Mouse (Mus musculus): ENCODE measurements around the gene Phf23.

Gene Phf23

DNA sequence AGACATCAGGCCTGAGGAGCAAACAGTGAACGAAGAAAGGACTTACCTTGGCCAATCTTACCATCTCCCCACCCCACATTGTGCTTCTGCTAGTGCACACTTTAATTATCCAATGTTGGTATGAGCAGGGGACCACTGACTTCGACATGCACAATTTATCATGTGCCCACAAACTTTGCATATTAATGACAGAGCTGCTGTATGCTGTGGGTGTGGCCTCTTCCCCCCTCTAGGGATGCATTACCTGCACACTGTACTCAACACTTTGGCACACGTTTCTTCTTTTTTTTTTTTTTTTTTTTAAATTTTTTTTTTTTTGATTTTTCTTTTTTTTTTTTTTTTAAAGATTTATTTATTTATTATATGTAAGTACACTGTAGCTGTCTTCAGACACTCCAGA, 24.8 kb upstream of the Phf23 start:
- no peak for DNase-seq (ENCODE audit: low spot score)

DNA sequence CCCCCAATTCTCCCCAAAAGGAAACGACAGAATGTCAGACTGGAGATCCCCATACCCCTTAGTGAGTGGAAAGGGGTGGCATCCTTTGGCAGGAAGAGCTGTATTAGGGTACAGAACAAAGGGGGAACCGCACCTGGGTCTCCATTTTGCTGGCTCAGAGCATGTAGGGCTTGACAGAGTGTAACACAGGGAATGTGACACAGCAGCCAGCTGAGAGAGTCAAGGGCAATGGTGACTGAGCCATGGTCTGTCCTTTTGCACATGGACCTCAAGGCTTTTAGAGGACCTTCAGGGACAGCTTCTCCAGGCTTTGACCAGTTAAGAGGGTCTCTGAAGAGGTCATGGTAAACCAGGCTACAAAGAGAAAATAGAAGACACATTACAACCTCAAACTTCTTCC, 20.7 kb upstream of the Phf23 start:
- no peak for DNase-seq (ENCODE audit: low spot score)

DNA sequence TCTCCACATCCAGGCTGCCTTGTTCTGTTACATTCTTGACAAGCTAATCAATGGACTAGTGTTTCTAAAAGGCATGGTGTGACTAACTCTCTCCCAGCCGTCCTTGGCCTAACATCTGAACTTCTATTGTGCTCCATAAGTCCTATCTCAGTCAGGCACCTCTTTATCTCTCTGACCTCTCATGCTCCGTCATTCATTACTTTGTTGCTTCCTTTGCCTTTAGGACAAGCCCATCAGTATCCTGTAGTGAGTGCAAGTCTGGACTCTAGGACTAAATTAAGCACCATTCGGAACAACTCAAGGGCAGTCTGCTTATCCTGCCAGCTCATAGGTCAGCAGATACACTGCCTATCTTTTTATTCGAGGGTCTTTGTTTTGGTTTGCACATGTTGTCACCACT, 19.3 kb upstream of the Phf23 start:
- no peak for DNase-seq (ENCODE audit: low spot score)

DNA sequence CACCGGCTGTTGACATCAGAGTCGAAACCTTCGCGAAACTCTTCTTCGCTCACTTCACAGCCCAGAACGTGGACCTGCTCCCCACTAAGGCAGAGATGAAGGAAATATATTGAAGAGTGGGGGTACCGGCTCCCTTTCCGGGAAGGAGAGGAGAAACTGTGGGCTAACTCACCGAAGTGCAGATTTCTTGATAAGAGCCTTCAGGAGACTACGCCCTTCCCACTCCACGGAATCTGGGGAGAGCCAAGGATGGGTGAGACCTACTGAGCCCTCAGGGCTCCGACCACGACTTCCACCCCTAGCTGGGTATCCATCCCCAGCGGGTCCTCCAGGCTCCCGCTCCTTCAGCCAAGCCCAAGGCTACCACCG, 15.8 kb upstream of the Phf23 start:
- no peak for DNase-seq (ENCODE audit: low spot score)

DNA sequence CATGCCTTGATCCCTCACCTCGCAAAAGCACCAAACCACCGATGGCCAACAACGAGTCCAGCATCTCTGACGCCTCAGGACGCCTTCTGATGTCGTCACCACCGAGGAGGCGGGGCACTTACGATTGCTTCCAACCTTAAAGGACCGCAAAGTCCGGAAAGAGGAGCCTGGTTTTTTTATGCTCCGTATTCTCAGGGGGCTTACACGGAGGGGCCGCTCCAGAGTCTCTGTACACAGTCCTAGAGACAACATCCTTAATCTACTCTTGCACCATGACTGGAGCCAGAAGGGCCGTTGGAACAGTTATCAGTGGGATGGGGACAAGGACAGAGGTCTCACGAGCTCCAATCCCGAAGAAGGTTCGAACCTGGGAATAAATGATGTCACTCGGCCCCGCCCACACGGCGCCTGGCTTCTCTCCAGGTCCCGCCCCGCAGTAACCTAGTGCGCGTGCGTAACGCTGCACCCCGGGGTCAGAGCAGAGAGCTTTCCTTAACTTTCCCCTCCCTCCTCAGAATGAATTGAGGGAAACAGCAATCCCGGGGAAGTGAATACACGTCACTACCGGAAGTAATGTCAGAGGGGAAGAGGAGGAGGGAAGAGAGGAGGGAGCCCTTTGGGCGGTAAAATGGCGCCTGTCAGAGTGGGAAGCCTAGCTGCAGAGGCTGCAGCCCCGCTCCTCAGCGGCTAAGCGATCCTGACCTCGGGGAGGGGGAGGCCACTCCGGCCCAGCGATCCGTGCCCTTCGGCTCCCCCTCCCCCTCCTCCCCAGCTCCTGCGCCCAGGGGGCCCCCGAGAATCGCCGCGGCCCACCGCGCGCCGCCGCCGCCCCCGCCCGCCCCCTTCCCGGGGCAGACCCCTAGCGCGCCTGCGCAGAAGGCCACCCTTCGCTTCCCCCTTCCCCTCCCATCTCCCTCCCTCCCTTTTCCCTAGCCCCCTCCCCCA, 15.1 kb upstream of the Phf23 start:
- DNase-seq (ENCODE audit: low spot score) = peak; percentile 98

DNA sequence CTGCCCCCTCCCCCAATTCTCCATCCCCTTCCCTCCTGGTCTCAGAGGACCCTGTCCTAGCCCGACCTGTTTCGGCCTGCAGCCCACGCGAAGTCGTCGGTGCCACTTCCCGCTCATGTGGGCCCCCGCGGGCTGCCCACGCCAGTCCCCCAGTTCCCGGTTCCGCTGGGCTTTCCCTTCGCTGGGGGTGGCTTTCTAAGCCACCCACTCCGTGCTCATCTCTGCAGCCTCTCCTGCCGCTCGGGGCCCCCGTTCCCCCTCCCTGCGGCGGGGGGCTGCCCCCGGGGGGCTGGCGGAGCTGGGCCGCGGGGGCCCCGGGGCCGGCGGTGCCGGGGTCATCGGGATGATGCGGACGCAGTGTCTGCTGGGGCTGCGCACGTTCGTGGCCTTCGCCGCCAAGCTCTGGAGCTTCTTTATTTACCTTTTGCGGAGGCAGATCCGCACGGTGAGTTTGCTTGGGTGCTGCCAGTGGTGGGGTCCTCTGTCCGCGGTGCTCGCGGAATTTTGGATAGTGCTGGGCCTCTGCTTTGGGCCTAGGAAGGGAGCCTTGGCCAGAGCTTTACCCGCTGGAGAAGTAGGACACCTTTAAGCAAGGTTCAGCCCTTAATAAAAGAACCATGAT, 14.3 kb upstream of the Phf23 start, which contains the start of gene Ctdnep1:
Ctdnep1 (plus strand) TSS at position 16 of the 622 bp plus-strand sequence.
- no peak for DNase-seq (ENCODE audit: low spot score)

DNA sequence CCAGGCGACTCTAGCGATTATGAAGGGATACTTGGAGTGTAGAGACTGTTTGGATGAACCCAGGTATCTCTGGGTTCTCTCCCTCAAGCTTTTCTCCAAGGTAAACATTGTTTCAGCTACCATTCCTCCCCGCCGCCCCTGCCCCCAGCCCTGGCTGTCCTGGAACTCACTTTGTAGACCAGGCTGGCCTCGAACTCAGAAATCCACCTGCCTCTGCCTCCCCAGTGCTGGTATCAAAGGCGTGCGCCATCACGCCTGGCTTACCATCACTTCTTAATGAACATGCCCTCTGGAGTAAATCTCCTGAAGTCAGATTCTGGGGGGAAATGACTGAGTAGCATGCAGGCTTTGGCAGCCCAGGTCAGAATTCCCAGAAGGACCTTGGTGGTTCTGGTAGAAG, 13.4 kb upstream of the Phf23 start, which contains the start of gene Elp5:
Elp5 (minus strand) TSS at position 293 of the 400 bp plus-strand sequence.
- no peak for DNase-seq (ENCODE audit: low spot score)

DNA sequence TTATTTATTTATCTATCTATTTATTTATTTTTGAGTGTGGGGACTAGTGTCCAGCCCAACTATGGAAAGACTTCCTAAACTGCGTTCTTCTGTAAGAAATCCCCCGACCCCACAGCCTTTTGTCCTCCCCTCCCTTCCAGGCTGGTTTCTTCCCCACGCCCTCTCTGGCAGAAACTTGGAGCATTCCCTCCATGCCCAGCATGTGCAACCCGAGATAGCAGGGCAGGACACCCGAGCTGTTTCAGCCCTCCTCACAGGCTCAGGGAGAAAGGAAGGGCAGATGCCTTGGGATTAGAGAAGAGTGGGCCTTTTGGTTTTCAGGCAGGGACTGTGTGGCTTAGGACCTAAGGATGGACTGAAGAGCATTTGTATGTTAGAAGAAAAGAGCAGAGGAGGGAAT, 12.7 kb upstream of the Phf23 start:
- DNase-seq (ENCODE audit: low spot score) = no peak

DNA sequence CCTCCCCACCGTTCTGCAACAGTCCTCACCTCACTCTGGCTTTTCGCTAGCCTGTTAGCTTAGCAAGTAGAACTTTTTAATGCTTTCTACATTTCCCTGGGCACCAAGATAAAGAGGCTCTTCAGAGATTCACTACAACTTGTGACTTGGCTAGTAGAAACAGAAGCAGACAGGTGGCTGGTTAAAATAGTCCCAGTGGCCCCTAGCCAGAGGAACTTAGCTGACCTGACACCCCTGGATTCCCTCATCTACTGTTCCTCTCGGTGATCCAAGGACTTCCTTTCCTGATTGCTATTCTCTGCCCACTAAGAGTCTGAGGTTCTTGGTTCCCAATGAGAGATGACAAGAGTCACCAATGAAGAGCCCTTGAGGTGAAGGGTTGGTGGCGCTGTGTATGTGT, 12.2 kb upstream of the Phf23 start:
- no peak for DNase-seq (ENCODE audit: low spot score)

DNA sequence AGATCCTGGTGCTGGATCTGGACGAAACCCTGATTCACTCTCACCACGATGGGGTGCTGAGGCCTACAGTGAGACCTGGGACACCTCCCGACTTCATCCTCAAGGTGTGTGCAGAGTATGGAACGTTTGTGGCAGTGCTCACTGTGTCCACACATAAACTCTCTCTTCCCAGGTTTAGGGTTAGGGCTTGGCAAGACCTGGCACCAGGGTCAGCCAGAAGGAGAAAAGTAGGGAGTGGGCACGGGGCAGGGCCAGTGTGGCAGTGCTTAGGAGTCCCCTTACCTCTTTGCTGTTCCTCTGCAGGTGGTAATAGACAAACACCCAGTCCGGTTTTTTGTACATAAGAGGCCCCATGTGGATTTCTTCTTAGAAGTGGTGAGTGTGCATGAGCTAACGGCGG, 11.1 kb upstream of the Phf23 start:
- no peak for DNase-seq (ENCODE audit: low spot score)

DNA sequence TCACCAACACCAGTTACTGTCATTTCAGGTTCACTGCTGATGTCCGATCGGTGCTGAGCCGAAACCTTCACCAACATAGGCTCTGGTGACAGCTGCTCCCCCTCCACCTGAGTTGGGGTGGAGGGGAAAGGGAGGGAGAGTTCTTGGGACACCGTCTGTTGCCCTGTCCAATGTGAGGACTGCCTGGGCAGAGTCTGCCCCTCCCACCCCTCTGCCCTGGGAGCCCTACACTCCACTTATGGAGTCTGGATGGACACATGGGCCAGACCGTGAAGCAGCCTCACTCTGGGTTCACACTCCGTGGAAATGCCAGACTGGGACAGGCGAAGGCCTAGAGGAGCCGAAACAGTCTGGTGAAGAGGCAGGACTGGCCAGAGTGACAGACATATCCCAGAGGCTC, 5.6 kb upstream of the Phf23 start:
- no peak for DNase-seq (ENCODE audit: low spot score)

DNA sequence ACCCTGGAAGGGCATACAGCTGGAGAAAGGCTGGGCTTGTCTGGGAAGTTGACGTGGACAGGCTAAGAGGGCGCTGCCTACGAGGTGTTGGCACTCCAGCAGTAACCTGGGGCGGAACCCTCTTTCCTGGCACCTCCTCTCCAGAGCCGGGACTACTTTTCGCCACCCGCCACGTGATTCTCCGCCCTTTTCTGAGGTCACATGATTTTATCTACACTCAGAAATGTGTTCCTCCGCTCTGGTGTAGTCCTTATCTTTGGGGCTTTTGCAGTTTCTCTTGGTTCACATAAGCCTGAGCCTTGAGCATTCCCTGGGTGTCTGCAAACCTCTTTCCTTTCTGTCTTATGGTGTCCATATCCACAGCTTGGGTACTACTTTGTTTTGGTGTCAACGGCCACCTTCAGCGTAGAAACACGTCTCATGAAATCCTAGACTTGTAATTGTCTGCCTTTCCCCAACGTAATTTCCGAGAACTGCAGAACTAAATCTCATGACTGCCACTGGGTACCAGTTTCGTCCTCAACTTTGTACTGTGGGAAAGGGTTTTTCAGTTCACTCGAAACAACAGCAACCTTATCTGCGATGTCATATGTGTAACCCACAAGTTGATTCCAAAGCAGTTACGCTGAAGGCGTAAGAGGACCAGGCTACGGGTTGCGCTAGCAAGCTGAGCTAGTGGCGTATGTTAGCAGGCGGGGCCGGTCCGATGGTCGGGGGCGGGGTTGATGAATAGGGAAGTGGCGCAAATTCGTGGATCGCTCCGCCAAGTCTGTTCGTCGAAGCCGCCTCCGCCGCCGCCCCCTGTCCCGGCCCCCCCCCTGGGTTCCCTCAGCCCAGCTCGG, 4.5 kb upstream of the Phf23 start, which contains the start of gene Gabarap:
Gabarap (plus strand) TSS at position 294 of the 842 bp plus-strand sequence.
- peak; percentile 97 for DNase-seq (ENCODE audit: low spot score)

DNA sequence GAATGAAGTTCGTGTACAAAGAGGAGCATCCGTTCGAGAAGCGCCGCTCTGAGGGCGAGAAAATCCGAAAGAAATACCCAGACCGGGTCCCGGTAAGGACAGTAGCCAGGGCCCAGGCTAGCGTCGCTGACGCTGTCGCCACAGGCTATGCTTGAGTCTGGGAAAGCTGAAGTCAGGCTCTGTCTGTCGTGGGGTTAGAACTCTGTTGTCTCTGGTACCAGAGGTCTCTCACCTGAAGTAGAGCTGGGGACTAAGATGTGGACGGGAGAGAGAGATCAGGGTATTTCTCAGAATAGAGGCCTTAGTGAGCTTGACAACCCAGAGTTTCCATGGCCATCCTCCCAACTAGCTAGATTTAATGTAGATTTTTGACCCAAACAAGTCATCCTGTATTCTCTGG, 3.9 kb upstream of the Phf23 start:
- no peak for DNase-seq (ENCODE audit: low spot score)

DNA sequence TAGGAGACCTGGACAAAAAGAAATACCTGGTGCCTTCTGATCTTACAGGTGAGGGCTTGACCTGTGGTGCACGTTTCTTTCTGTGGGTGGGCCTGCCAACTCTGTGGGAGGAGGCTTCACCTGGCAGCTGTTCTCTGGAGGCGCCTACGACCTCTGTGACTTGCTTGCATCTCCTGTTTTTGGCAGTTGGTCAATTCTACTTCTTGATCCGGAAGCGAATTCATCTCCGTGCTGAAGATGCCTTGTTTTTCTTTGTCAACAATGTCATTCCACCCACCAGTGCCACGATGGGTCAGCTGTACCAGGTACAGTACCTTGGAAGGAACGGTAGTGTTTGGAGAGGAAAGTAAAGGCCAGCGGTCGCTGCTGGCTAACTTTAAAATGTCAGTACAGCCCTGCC, 3.2 kb upstream of the Phf23 start:
- DNase-seq (ENCODE audit: low spot score) = no peak

DNA sequence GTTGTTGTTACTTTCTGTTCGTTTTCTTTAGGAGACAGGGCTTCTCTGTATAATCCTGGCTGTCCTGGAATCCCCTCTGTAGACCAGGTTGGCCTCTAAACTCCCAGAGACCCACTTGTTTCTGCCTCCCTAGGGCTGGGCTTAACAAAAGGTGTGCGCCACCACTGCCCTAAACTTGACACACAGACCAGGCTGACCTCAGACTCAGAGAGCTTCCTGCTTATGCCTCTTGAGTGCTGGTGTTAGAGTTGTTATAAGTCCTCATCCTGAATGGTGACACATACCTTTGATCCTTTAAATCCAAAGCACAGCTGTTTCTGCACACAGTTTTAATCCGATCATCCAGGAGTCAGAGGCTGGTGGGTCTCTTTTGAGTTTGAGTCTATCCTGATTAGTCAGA, 2.6 kb upstream of the Phf23 start:
- no peak for DNase-seq (ENCODE audit: low spot score)

DNA sequence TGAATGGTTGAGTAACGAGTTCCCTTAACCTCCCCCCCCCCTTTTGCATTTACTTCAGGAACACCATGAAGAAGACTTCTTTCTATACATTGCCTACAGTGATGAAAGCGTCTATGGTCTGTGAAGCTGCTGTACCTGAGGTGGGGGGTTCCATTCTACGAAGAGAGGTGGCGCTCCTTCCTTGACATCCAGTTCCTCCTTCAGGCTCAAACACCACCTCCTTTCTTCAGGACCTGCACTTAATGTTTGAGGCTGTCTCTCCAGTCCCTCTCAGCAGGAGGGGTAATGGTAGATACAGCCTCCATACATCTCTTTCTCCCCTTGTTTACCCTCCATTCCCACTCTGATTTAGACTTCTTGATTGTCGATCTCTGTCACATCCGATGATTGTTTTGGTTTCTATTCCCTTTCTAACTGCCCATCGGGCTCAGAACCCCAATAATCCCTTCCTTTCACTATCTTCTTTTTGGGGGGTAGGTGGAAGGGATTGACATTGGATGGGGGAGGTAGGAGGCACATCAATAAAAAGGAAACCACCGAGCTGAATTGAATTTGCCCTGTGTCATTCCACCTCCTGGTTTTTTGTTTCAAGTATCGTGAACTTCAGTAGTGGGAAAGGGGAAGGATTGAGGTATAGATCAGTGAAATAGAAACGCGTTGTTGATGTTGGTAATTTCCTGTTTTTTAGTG, 1.0 kb upstream of the Phf23 start:
- no peak for DNase-seq (ENCODE audit: low spot score)

DNA sequence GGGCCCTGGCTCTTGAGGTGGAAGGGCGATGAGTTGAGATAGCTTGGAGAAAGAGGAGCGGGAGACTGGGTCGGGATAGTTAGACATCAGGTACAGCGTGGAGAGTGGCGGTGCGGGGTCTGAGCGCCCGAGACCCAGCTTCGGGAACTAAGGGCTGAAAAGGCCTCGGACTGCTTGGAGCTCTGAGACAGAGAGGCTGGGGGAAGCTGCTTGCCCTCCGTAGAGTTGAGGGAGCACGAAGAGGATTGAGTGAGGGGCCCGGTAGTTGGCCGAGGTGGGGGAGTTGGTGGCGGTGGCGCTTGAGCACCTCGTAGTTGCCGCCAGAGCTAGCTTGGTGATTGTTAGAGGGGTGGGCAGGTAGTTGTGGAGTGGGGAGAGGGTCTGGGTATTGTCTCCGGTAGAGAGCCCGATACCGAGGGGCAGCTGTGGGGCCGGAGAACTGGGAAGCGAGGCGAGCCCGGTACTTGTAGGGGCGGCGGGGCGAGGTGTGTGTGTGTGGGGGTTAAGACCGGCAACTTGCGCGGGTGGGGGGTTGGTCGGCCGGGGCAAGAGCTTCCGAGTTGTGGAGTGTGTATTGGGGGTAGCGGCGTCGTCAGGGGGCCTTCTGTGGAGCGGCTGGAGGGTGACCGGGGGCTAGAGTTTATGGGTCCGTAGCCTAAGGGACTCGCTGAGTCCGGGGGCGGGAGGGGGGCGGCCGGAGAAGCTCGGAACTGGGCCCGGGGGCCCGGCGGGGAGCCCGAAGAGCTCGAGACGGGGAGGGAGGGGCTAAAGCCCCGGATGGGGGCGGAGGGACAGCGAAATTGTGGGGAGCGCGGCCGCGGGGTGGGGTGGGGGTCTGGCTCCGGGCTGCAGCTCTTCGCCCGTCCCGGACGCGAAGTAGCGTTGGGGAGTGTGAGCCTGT, 834 bp downstream of the Phf23 start:
- no peak for DNase-seq (ENCODE audit: low spot score)

DNA sequence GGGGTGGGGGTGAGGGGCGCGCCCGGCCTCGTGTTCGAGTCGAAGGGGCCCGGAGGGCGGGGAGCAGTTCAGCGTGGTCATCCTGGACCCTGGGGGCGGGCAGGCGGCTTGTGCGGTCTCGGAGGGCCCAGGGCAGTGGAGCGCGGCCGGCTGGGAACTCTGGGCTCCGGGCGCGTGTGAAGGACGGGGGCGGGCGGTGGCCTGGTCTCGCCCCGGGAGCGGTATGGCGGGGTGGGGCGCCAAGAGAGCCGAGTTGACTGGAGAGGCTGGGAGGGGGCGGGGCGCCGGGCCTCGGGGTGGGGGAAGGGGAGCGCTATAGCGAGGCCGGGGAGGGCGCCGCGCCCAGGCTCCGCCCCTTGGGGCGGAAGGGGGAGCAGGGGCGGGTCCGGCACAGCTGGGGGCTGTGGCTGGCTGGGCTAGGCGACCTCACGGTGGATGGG, 1.5 kb downstream of the Phf23 start:
- DNase-seq (ENCODE audit: low spot score) = peak; percentile 84

DNA sequence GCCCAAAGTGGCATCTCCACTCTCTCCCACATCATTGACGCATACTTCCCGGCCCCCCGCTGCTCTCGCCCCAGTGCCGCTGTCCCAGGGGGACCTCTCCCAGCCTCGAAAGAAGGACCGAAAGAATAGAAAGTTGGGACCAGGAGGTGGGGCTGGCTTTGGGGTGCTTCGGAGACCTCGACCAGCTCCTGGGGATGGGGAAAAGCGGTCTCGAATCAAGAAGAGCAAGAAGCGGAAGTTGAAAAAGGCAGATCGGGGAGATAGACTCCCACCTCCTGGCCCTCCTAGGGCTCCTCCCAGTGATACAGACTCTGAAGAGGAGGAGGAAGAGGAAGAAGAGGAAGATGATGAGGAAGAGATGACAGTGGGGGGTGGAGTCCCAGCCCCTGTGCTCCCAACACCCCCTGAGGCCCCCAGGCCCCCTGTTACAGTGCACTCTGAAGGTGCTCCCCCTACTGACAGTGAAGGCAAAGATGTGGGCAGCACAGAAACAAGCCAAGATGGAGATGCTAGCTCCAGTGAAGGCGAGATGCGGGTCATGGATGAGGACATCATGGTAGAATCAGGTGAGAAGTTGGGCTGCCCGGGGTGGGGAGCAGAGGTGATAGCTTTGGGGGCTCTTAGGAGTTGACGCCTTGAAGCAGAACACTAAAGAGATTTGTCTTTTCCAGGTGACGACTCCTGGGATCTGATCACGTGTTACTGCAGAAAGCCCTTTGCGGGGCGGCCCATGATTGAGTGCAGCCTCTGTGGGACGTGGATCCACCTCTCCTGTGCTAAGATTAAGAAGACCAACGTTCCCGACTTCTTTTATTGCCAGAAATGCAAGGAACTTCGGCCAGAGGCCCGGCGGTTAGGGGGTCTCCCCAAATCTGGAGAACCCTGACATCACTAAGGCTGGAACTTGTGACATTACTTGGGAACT, 3.3 kb downstream of the Phf23 start:
- DNase-seq (ENCODE audit: low spot score) = no peak

DNA sequence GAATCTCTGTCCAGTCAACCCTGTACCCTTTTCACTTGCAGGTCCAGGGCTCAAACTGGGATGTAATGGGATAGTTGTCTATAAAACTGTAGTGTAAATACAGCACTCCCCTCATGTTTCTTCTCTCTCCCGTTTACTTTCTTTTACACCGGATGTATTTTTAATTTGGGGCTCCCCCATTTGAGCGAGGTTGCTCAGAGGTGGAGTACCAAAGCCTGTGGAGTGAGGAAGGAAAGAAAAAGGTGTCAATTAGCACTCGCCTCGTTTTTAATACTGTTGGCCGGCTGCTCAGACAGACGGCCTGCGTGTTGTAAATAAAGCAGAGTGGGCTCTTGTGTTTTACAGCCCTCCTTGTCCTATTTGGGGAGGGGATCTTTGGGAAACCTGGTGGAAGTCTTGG, 4.1 kb downstream of the Phf23 start:
- no peak for DNase-seq (ENCODE audit: low spot score)
